Mouse (Mus musculus): Measurements from ENCODE around the gene Phf12.
"Not testable (repeated sequence)": the region's sequence is repeated elsewhere in the genome, so short reads cannot be mapped to it uniquely, and the experiment has no call there.

DNA sequence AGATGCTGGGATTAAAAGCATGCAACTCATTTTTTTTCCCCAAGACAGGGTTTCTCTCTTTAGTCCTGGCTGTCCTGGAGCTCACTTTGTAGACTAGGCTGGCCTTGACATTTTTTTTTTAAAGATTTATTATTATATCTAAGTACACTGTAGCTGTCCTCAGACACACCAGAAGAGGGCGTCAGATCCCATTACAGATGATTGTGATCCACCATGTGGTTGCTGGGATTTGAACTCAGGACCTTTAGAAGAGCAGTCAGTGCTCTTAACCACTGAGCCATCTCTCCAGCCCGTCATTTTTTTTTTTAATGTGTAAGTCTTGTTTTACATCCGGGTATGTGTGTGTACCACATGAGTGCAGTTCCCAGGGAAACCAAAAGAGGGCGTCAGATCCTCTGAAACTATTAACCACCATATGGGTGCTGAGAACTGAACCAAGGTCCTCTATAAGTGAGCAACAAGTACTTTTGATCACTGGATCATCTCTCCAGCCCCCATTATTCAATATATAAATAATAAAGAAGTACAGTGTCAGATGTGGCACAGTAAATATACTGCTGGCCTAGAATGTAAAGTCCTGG is 59.8 kb downstream of the Phf12 start:
- TF ChIP-seq TAL1, GATA1 (IDR thresholded peaks at IDR 0.05; ENCODE audit: low read length): not testable (repeated sequence)

All from erythroblast, embryonic 14.5 days (primary cell).